Mouse (Mus musculus) right cerebral cortex, postnatal 14 days (tissue): ENCODE data around the gene Olfr1466.

ENCODE experiments used
- DNase-seq: peaks from one replicate; pipeline ENCODE4 v3.0.0; 2022

Olfr1466 gene

GRCm38 (mm10) chr19:13338562-13338961, at the start of gene Olfr1466:
Olfr1466 (plus strand) TSS chr19:13338862.
- no peak for DNase-seq

DNA sequence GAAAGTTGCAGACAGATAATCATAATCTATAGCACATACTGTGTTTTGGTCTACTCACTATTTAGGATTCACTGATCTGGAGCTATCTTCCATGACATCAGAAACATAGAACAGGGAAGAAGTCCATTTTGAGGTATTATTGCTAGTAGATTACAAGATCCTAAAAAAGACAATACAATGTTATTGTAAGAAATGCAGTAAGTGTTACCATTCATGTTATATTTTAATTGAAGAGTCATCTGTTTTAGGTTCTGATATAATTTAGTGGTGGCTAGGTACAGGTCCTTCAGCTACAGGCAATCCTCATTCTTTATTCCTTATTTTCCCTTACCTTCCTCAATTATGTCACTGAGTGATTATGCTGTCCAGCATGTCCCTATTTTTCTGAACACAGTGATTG, 23.2 kb upstream of the Olfr1466 start, which contains the start of gene Olfr1465:
TSS of gene Olfr1465 (minus strand) at position 101 of the 400 bp plus-strand sequence.
- DNase-seq: no peak

DNA sequence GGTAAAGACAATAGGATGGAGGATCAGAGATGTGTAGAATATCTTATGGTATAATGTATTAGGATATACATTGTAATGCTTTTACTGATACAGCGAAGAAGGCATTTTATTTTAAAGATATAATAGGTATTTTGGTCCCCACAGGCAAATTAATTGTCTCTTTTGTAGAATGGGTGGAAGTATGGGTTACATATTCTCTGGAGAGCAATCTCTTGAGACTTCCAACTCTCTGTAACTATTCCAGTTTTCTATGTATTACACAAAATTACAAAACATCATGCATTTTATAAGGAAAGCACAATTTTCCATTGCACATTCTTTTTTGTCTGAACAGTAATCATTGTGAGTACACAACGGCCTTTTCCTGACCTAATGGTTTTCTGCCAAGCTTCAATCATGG, 23.3 kb downstream of the Olfr1466 start, which contains the start of gene Olfr1467:
TSS of gene Olfr1467 (plus strand) at position 301 of the 400 bp plus-strand sequence.
- DNase-seq: no peak
